Mouse (Mus musculus): ENCODE results near the gene Cct8. TPM values are rescaled to one million over a fixed set of nuclear protein-coding genes. Genes with fewer than 3 reads are reported as not detected.

Gene Cct8
- polyA plus RNA-seq, 1 experiment from 2014 or later: 124 TPM

GRCm38 (mm10) chr16:87437096-87437495, 58.6 kb downstream of the Cct8 start:
- no peak overlapping the region for H3K4me3 ChIP-seq (ENCODE audit: inconsistent target)
- peaks cover 2% of the 10 kb centered on the region for H3K79me2 ChIP-seq (ENCODE audit: inconsistent target)
- H3K36me3 ChIP-seq (ENCODE audit: inconsistent target): no peaks in the 10 kb centered on the region
- no peak overlapping the region for H3K27ac ChIP-seq
- WGBS (ENCODE audit: missing documents): 94% methylated on average over 21 of the region's 21 CpGs

DNA sequence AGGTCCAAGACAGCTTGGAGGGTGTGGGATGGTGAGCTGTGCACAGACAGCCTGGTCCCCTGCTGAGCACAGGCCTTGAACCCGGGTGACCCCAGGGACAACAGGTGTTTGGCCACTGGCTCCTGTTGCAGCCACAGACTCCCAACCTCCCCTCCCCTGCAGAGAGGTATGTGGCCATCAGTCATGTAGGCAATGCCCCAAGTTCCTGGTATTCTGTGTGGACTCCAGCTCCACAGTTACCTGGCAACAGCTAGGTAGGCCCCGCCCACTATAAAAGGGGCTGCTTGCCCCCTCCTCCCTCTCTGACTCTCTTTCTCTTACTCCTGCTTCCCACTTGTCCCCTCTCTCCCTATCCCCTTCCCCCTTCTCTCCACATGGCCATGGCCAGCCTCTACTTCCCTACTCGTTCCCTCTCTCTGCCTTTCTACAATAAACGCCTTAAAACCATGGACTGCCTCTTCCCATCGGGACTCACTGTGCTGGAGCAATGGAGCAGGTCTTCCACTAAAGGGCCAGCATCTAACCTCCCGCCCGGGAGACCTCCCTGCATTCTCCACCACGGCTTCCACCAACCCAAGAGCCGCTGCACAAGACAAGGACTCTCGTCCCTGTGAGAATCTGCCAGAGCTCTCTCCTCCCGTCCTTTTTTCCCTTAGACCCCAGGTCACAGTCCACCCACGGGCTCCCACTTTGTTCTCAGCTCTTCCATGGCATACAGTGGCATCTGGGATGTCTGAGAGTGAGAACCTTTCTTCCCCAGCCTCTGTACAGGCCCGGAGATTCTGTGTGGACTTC, 60.1 kb downstream of the Cct8 start:
- no peak overlapping the region for H3K4me3 ChIP-seq (ENCODE audit: inconsistent target)
- peaks cover 17% of the 10 kb centered on the region for H3K79me2 ChIP-seq (ENCODE audit: inconsistent target)
- no peaks in the 10 kb centered on the region for H3K36me3 ChIP-seq (ENCODE audit: inconsistent target)
- no peak overlapping the region for H3K27ac ChIP-seq
- 91% methylated on average over 13 of the region's 13 CpGs for WGBS (ENCODE audit: missing documents)

GRCm38 (mm10) chr16:87434946-87435345, 60.7 kb downstream of the Cct8 start:
- WGBS (ENCODE audit: missing documents): 92% methylated on average over 6 of the region's 6 CpGs
- Histone ChIP-seq H3K4me3 (ENCODE audit: inconsistent target) (no peak overlapping the region), H3K36me3 (ENCODE audit: inconsistent target) (no peaks in the 10 kb centered on the region), H3K27ac (no peak overlapping the region), H3K79me2 (ENCODE audit: inconsistent target) (peaks cover 23% of the 10 kb centered on the region)

DNA sequence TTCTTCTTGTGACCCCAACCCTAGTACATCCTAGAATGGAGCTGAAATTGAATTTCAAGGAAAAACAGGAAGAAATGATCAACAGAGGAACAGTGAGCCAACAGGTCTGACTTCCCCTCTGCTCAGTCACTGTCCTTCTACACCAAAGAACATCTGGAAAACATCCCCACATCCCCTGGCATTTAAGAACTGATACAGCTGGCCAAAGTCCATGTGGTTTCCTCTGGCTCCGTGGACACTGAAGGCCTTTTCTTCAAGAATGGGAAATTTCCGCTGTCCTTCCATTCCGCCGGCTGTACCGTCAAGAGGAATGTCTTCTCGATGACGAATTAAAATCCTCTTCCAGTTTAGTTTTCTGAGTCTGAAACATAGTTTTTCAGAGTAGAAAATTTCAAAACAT, 61.4 kb downstream of the Cct8 start:
- Histone ChIP-seq H3K36me3 (ENCODE audit: inconsistent target) (no peaks in the 10 kb centered on the region), H3K79me2 (ENCODE audit: inconsistent target) (peaks cover 30% of the 10 kb centered on the region), H3K4me3 (ENCODE audit: inconsistent target) (no peak overlapping the region), H3K27ac (no peak overlapping the region)
- WGBS (ENCODE audit: missing documents): 91% methylated on average over 6 of the region's 7 CpGs

Other genes with a start within 250 kb of the Cct8 start
- 21.0 to 35.2 TPM (median 31.8 TPM) in 3 replicates for gene N6amt1, start 141.7 kb downstream of the Cct8 start, polyA plus RNA-seq (2018)
- gene Ltn1, start 63.3 kb downstream of the Cct8 start, polyA plus RNA-seq (2018): 9.2 to 17.3 TPM (median 11.8 TPM) in 3 replicates
- 5.6 to 7.7 TPM (median 7.2 TPM) in 3 replicates for gene Rwdd2b, start 55.3 kb downstream of the Cct8 start, polyA plus RNA-seq (2018)
- gene Usp16, start 41.2 kb downstream of the Cct8 start, polyA plus RNA-seq (2018): 37.7 to 90.8 TPM (median 40.3 TPM) in 3 replicates
- gene Map3k7cl, start 57.5 kb upstream of the Cct8 start, polyA plus RNA-seq (2018): not detected in 3 replicates
- 36.8 to 60.6 TPM (median 36.9 TPM) in 3 replicates for gene Bach1, start 203.1 kb upstream of the Cct8 start, polyA plus RNA-seq (2018)